Mouse (Mus musculus): ENCODE data around the gene Gsg1l. TPM values are rescaled to one million over a fixed set of nuclear protein-coding genes. Genes with fewer than 3 reads are reported as not detected.

Gsg1l gene
- total and polyA plus RNA-seq, 3 experiments, result 0.11 TPM; not detected in 2

DNA sequence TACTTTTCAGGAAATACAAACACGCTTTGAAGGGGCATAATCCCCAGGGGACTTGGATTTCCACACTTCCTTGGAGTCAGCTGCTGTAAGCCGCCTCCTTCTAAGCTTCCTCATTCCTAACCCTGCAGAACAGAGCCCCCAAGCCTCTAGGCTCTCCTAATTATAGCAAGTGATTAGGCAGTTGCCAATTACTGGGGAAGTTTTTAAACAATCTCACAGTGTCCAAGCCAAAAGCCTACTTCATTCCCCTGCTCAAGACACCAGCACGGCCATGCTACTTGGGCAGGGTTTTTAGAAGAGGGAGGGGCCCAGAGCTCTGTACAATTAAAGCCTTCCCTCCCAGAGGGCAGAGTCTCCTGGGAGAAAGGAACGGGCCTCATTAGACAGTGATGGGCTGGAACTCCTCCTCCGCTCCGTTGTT, 4.1 kb upstream of the Gsg1l start:
- H3K9me3 ChIP-seq (replicated peaks), result peaks cover 13% of the 10 kb centered on the region
- no peaks in the 10 kb centered on the region for H3K36me3 ChIP-seq (replicated peaks)
- H3K27me3 ChIP-seq (ENCODE audit: insufficient read depth, low read length), result peaks cover 37% of the 10 kb centered on the region
- no peak overlapping the region for H3K4me3 ChIP-seq (ENCODE audit: low read depth, low read length)
- no peak for DNase-seq (ENCODE audit: low spot score)
- TF ChIP-seq GATA2 (IDR thresholded peaks at IDR 0.05; ENCODE audit: borderline replicate concordance, low read depth, low read length) (no peak), CTCF (IDR thresholded peaks at IDR 0.05; ENCODE audit: low read depth, low read length) (no peak), GATA1 (IDR thresholded peaks at IDR 0.05; ENCODE audit: borderline replicate concordance, low read length) (no peak), TAL1 (conservative IDR thresholded peaks at IDR 0.05; ENCODE audit: low read depth, low read length) (no peak)
- peaks cover 7% of the 10 kb centered on the region for H3K4me1 ChIP-seq (ENCODE audit: insufficient read depth, low read depth, low read length)
- no peak for ATAC-seq (ENCODE audit: extremely low read depth, insufficient number of reproducible peaks, low FRiP score, poor library complexity, severe bottlenecking)

DNA sequence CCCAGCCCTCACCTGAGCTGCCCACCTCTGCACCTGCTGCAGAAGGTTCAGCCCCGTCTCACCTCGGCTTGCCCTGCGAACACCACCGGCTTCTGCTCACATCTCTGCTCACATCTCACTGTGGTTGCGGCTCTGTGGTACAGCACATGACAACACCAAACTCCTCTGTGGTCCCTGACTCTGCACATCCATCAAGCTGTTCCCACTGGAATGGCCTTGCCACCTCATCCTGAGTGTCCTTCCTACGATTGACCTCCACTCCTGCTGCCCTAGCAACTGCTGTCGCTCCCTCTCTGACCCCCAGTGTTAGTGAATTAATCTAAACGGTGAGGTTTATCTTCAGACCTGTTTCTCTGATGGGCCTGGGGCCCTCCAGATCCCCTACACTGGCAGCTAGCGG, 2.9 kb upstream of the Gsg1l start:
- H3K9me3 ChIP-seq (replicated peaks), result peaks cover 10% of the 10 kb centered on the region
- H3K4me1 ChIP-seq (ENCODE audit: insufficient read depth, low read depth, low read length), result peaks cover 7% of the 10 kb centered on the region
- ATAC-seq (ENCODE audit: extremely low read depth, insufficient number of reproducible peaks, low FRiP score, poor library complexity, severe bottlenecking) (no peak), DNase-seq (ENCODE audit: low spot score) (no peak)
- H3K36me3 ChIP-seq (replicated peaks), result no peaks in the 10 kb centered on the region
- no peak overlapping the region for H3K4me3 ChIP-seq (ENCODE audit: low read depth, low read length)
- no peak for TF ChIP-seq POLR2AphosphoS5 (IDR thresholded peaks at IDR 0.05; ENCODE audit: insufficient replicate concordance, low read depth, low read length)
- TF ChIP-seq GATA1 (IDR thresholded peaks at IDR 0.05; ENCODE audit: borderline replicate concordance, low read length), result no peak
- peaks cover 38% of the 10 kb centered on the region for H3K27me3 ChIP-seq (ENCODE audit: insufficient read depth, low read length)

DNA sequence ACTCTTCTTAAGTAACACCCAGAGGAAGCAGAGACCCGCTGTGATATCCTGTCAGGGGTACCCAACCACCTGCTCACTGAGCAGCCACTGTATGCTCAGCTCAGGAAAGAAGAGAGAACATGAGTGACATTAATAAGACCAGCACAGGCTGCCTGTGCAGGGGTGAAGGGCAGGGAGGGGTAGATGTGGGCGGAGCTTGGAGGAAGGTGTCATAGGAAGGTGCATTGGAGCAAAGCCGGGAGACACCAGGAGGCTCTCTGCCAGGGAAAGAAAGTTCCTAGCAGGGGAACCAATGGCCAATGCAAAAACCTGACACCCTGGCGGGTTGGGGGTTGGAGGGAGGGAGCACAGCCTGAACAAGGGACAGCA, 1.8 kb upstream of the Gsg1l start:
- H3K27me3 ChIP-seq (ENCODE audit: insufficient read depth, low read length), result peaks cover 50% of the 10 kb centered on the region
- H3K4me1 ChIP-seq (ENCODE audit: insufficient read depth, low read depth, low read length), result peaks cover 7% of the 10 kb centered on the region
- DNase-seq (ENCODE audit: low spot score) (no peak), ATAC-seq (ENCODE audit: extremely low read depth, insufficient number of reproducible peaks, low FRiP score, poor library complexity, severe bottlenecking) (no peak)
- TF ChIP-seq POLR2AphosphoS5 (IDR thresholded peaks at IDR 0.05; ENCODE audit: insufficient replicate concordance, low read depth, low read length) (no peak), GATA1 (IDR thresholded peaks at IDR 0.05; ENCODE audit: borderline replicate concordance, low read length) (no peak), GATA2 (IDR thresholded peaks at IDR 0.05; ENCODE audit: borderline replicate concordance, low read depth, low read length) (no peak), TAL1 (conservative IDR thresholded peaks at IDR 0.05; ENCODE audit: low read depth, low read length) (no peak), CTCF (IDR thresholded peaks at IDR 0.05; ENCODE audit: low read depth, low read length) (no peak)
- no peaks in the 10 kb centered on the region for H3K36me3 ChIP-seq (replicated peaks)
- peaks cover 10% of the 10 kb centered on the region for H3K9me3 ChIP-seq (replicated peaks)
- H3K4me3 ChIP-seq (ENCODE audit: low read depth, low read length), result no peak overlapping the region

DNA sequence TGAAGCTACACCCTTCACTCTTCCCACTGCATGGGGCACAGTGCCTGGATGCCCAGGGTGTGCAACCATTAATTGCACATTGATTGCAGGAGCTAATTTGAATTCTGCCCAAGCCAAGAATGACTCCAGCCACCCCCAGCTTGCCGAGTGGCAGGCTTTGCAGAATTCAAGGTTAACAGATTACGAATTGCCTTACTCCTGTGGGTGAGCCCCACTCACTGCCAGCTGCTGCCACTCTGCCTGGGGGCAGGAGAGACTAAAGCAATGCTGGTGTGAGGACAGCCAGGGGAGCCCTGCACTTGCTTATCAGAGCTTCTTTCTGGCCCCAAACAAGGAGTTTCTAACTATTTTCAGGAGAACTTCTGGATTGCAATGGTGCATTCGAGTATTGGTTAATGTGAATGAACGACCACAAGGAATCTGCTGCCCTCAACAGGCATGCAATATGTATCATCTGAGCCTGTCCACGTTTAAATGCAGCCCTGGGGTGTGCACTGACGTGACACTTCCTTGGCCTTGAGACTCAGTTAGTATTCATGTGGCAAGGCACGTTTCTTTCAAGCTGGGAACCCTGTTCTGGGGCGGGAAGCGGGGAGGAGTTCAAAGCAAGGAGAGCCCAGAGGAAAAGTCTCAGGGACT, 1.2 kb upstream of the Gsg1l start:
- Histone ChIP-seq H3K36me3 (replicated peaks) (no peaks in the 10 kb centered on the region), H3K4me3 (ENCODE audit: low read depth, low read length) (no peak overlapping the region), H3K4me1 (ENCODE audit: insufficient read depth, low read depth, low read length) (peaks cover 7% of the 10 kb centered on the region), H3K27me3 (ENCODE audit: insufficient read depth, low read length) (peaks cover 55% of the 10 kb centered on the region), H3K9me3 (replicated peaks) (peaks cover 10% of the 10 kb centered on the region)
- no peak for TF ChIP-seq TAL1 (conservative IDR thresholded peaks at IDR 0.05; ENCODE audit: low read depth, low read length)
- TF ChIP-seq GATA2 (IDR thresholded peaks at IDR 0.05; ENCODE audit: borderline replicate concordance, low read depth, low read length), result no peak
- no peak for TF ChIP-seq CTCF (IDR thresholded peaks at IDR 0.05; ENCODE audit: low read depth, low read length)
- no peak for TF ChIP-seq POLR2AphosphoS5 (IDR thresholded peaks at IDR 0.05; ENCODE audit: insufficient replicate concordance, low read depth, low read length)
- TF ChIP-seq GATA1 (IDR thresholded peaks at IDR 0.05; ENCODE audit: borderline replicate concordance, low read length), result no peak
- DNase-seq (ENCODE audit: low spot score) (no peak), ATAC-seq (ENCODE audit: extremely low read depth, insufficient number of reproducible peaks, low FRiP score, poor library complexity, severe bottlenecking) (no peak)

DNA sequence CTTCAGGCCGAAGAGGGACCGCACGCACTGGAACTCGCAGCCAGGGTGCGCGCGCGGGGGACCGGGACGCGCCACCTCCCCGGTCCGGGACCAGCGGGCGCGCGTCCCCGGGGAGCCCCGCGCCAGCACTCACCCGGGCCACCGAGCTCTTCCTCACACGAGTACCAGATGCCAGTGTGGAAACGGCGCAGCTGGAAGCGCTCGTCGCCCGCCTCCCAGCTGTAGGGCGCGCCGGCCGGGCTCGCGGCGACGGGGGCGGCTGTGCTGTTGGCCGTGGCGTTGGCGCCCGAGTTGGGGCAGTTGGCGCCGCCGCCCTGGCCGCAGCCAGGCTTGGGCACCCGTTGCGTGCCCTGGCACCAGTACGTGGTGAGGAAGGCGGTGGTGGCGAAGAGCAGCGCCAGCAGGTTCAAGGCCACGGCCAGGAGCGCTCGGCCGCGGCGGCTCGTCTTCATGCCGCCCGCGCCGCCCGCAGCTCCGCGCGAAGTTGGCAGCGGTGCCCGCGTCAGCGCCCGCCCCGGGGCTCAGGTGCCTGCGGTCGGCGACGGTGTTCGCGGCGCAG, 405 bp downstream of the Gsg1l start:
- peaks cover 10% of the 10 kb centered on the region for H3K9me3 ChIP-seq (replicated peaks)
- TF ChIP-seq GATA1 (IDR thresholded peaks at IDR 0.05; ENCODE audit: borderline replicate concordance, low read length), result no peak
- no peak for TF ChIP-seq TAL1 (conservative IDR thresholded peaks at IDR 0.05; ENCODE audit: low read depth, low read length)
- no peak for TF ChIP-seq POLR2AphosphoS5 (IDR thresholded peaks at IDR 0.05; ENCODE audit: insufficient replicate concordance, low read depth, low read length)
- TF ChIP-seq CTCF (IDR thresholded peaks at IDR 0.05; ENCODE audit: low read depth, low read length), result no peak
- TF ChIP-seq GATA2 (IDR thresholded peaks at IDR 0.05; ENCODE audit: borderline replicate concordance, low read depth, low read length), result no peak
- no peak for DNase-seq (ENCODE audit: low spot score)
- peaks cover 7% of the 10 kb centered on the region for H3K4me1 ChIP-seq (ENCODE audit: insufficient read depth, low read depth, low read length)
- H3K27me3 ChIP-seq (ENCODE audit: insufficient read depth, low read length), result peaks cover 62% of the 10 kb centered on the region
- no peaks in the 10 kb centered on the region for H3K36me3 ChIP-seq (replicated peaks)
- H3K4me3 ChIP-seq (ENCODE audit: low read depth, low read length), result no peak overlapping the region
- ATAC-seq (ENCODE audit: extremely low read depth, insufficient number of reproducible peaks, low FRiP score, poor library complexity, severe bottlenecking), result no peak

DNA sequence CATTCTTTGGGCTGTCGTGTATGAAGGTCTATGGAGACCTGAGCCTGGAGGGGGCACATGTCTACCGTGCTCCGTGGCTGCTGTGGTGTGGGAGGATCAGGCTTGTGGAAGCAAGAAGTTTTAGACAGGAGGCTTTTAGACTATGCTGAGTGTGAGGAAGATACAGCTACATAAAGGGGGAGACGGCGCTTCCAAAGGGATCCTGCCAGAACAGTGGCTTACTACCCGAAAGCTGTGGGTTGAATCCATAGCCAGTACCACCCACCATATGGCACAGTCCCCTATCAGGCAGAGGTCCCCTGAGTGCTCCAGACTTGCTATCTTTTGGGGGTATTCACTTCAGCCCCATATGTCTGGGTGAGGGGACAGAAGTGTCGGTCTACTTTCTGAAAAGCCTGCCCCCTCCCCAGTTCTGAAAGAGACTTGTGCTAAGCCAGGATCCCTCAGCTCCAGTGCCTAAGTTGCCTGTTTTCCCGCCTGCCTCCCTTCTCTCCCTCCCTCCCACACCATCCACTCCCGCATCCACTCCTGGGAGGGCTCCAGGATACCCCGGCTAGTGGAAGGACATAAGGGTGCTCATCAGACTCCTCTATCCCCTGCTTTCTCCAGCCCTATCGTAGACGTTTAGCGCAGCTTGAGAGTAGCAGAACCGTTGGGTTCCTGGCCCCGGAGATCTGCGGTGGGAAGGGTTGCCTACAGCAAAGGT, 1.1 kb downstream of the Gsg1l start:
- Histone ChIP-seq H3K4me1 (ENCODE audit: insufficient read depth, low read depth, low read length) (peaks cover 7% of the 10 kb centered on the region), H3K4me3 (ENCODE audit: low read depth, low read length) (no peak overlapping the region), H3K27me3 (ENCODE audit: insufficient read depth, low read length) (peaks cover 66% of the 10 kb centered on the region), H3K9me3 (replicated peaks) (peaks cover 10% of the 10 kb centered on the region), H3K36me3 (replicated peaks) (no peaks in the 10 kb centered on the region)
- TF ChIP-seq GATA1 (IDR thresholded peaks at IDR 0.05; ENCODE audit: borderline replicate concordance, low read length) (no peak), POLR2AphosphoS5 (IDR thresholded peaks at IDR 0.05; ENCODE audit: insufficient replicate concordance, low read depth, low read length) (no peak), TAL1 (conservative IDR thresholded peaks at IDR 0.05; ENCODE audit: low read depth, low read length) (no peak), GATA2 (IDR thresholded peaks at IDR 0.05; ENCODE audit: borderline replicate concordance, low read depth, low read length) (no peak), CTCF (IDR thresholded peaks at IDR 0.05; ENCODE audit: low read depth, low read length) (no peak)
- ATAC-seq (ENCODE audit: extremely low read depth, insufficient number of reproducible peaks, low FRiP score, poor library complexity, severe bottlenecking) (no peak), DNase-seq (ENCODE audit: low spot score) (no peak)
